Mouse (Mus musculus) embryonic stem cell, embryonic (primary cell): ENCODE results near the gene Cox4i2.

ENCODE experiments used
- CTCF ChIA-PET, 4 experiments: fragments of 300-600 bp in 2 of 4; fragments of 350-600 bp in 2 of 4; sonication (Branson Sonifier 250); formaldehyde crosslinking; loops; one replicate each; lab custom pipeline; 2022; ENCODE audit warnings: inconsistent platforms in 2 of 4; lab: Charles Lee
- POLR2A ChIA-PET, 4 experiments: fragments of 300-600 bp in 2 of 4; fragments of 350-600 bp in 2 of 4; sonication (Branson Sonifier 250); formaldehyde crosslinking; loops; one replicate each; lab custom pipeline; 2022; ENCODE audit warnings: antibody characterized with exemption in 4 of 4, inconsistent platforms in 1 of 4; lab: Charles Lee

Gene Cox4i2

GRCm38 (mm10) chr2:152726751-152727335, 27.1 kb upstream of the Cox4i2 start:
- POLR2A ChIA-PET = interaction anchor here (0.6 to 24.6 kb wide), 32 partner anchors 9 to 1717 kb away, joined by 3 to 728 read pairs (median 3); partner anchors contain the start of genes Id1 (in 2 of the 4), Mcts2 (in 2 of the 4) and Tpx2 (in 1 of the 4)
- CTCF ChIA-PET = interaction anchor here (0.6 to 1.7 kb wide), 18 partner anchors 12 to 289 kb away, joined by 3 to 8 read pairs (median 4); no protein-coding TSS in a partner anchor

- POLR2A ChIA-PET = interaction anchor here in 3 of 4 experiments (0.5 to 24.6 kb wide), 22 partner anchors 9 to 1718 kb away, joined by 3 to 728 read pairs (median 4); partner anchors contain the start of genes Mcts2 (in 3 of the 3) and Id1 (in 2 of the 3)
- CTCF ChIA-PET = interaction anchor here (0.5 to 1.7 kb wide), 6 partner anchors 21 to 204 kb away, joined by 3 to 8 read pairs (median 6); no protein-coding TSS in a partner anchor
Measured at GRCm38 (mm10) chr2:152727795-152728510, 26.0 kb upstream of the Cox4i2 start.

DNA sequence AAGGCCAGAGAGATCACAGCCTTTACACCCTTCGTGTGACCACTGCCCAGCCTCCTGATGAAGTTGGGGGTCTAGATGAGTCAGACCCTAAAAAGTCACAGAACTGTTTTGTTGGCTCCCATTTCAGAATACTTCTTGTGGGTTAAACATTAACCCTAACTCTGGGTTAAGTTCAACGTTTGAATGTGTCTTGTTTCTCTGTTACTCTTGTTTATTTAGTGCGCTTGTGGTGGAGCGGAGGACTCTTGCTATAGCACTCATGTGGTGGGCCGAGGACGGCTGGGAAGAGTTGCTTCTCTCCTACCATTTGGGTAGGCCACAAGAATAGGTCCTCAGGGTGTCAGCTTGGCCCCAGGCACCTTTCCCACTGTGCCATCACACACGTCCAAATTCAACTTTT, 25.4 kb upstream of the Cox4i2 start:
- ChIA-PET CTCF (interaction anchor here in 2 of 4 experiments (0.5 to 1.3 kb wide), 2 partner anchors 35 to 38 kb away, joined by 3 to 6 read pairs; no protein-coding TSS in a partner anchor), POLR2A (interaction anchor here in 3 of 4 experiments (0.5 to 24.6 kb wide), 15 partner anchors 8 to 102 kb away, joined by 3 to 728 read pairs (median 4); partner anchors contain the start of genes Id1 (in 2 of the 3) and Mcts2 (in 2 of the 3))

DNA sequence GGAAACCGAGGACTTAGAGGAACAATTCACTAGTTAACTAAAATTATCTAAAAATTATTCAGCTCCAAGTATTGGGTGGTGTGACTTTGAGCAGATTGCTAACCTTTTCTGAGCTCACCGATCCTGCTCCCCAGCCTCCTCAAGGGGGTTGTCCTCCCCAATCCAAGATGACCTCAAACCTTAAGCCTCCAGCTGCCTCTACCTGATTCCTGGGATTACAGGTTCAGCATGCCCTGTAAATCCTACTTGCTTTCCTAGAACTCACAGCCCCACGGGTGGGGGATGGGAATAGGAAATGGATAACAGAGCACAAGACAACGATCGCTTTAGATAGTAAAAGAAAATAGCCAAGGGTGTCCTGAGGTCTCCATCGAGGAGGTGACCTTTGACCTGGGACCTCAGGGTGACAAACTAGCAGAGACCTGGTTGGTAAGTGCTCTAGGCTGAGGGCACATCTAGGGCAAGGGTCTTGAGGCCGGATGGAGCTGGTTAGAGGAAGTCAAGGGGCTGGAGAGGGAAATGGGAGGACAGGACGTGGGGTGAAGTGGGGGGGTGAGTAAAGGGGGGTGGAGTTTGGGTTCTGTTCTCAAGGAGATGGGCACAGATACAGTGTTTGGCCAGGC, 24.8 kb upstream of the Cox4i2 start:
- ChIA-PET CTCF (interaction anchor here (0.7 to 1.6 kb wide), 5 partner anchors 13 to 36 kb away, joined by 3 to 17 read pairs (median 3); no protein-coding TSS in a partner anchor), POLR2A (interaction anchor here (0.6 to 24.6 kb wide), 20 partner anchors 8 to 122 kb away, joined by 3 to 728 read pairs (median 4); partner anchors contain the start of genes Id1 (in 2 of the 4), Cox4i2 (in 1 of the 4) and Tpx2 (in 1 of the 4))

DNA sequence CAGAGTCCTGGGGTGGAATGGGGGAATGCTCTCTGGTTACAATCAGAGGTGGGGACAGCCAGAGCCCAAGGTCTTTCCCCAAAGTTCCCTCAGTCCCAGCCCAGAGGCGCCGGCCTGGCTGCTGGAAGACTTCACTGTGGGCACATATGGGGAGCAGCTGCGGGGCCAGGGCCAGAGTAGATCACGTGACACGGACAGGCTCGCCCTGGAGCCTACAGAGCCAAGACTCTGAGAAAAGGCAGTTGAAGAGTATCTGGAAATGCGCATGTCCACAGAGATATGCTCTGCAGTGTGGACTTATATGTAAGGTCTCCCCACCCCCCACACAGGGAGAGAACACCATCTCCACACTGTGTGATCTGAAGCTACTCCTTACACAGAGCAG, 24.3 kb upstream of the Cox4i2 start:
- ChIA-PET CTCF (interaction anchor here (0.6 to 1.6 kb wide), 7 partner anchors 12 to 114 kb away, joined by 3 to 17 read pairs (median 3); no protein-coding TSS in a partner anchor), POLR2A (interaction anchor here in 3 of 4 experiments (0.6 to 24.6 kb wide), 24 partner anchors 7 to 1598 kb away, joined by 3 to 728 read pairs (median 4); partner anchors contain the start of genes Id1 (in 2 of the 3), Mcts2 (in 2 of the 3), Cox4i2 (in 1 of the 3) and Tpx2 (in 1 of the 3))

DNA sequence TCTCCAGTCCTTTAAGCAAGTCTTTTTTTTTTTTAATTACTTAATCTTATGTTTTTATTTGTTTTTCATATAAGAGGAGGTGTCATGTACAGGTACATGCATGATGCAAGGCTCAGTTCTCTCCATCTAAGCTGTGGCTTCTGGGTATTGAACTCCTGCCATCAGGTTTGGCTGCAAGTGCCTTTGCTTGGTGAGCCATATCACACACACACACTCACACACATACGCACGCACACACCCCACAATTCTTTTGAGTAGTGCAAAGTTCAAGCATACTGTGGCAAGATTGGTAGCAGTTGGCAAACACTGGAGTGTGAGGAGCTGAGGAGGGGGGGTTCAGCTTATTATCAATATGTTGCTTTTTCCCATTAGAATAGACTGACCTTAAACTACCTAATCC, 20.8 kb upstream of the Cox4i2 start:
- ChIA-PET CTCF (interaction anchor here in 1 of 4 experiments (0.7 kb wide), 2 partner anchors 22 to 30 kb away, joined by 4 read pairs; no protein-coding TSS in a partner anchor), POLR2A (interaction anchor here in 3 of 4 experiments (0.7 to 24.6 kb wide), 8 partner anchors 7 to 104 kb away, joined by 3 to 728 read pairs (median 125); partner anchors contain the start of gene Cox4i2 (in 1 of the 3))

GRCm38 (mm10) chr2:152734501-152734900, 19.5 kb upstream of the Cox4i2 start:
- ChIA-PET CTCF (interaction anchor here in 2 of 4 experiments (0.5 to 1.8 kb wide), 9 partner anchors 29 to 542 kb away, joined by 3 to 17 read pairs (median 3); no protein-coding TSS in a partner anchor), POLR2A (interaction anchor here (0.6 to 24.6 kb wide), 28 partner anchors 8 to 385 kb away, joined by 3 to 728 read pairs (median 4); partner anchors contain the start of genes Mcts2 (in 2 of the 4), Bcl2l1 (in 1 of the 4) and Cox4i2 (in 1 of the 4))

- POLR2A ChIA-PET = interaction anchor here (0.6 to 24.6 kb wide), 28 partner anchors 8 to 385 kb away, joined by 3 to 728 read pairs (median 7); partner anchors contain the start of genes Mcts2 (in 2 of the 4), Bcl2l1 (in 1 of the 4) and H13 (in 1 of the 4)
- CTCF ChIA-PET = interaction anchor here in 3 of 4 experiments (0.7 to 2.1 kb wide), 5 partner anchors 28 to 342 kb away, joined by 3 to 8 read pairs (median 4); no protein-coding TSS in a partner anchor
Measured at GRCm38 (mm10) chr2:152734984-152735383, 19.0 kb upstream of the Cox4i2 start.

DNA sequence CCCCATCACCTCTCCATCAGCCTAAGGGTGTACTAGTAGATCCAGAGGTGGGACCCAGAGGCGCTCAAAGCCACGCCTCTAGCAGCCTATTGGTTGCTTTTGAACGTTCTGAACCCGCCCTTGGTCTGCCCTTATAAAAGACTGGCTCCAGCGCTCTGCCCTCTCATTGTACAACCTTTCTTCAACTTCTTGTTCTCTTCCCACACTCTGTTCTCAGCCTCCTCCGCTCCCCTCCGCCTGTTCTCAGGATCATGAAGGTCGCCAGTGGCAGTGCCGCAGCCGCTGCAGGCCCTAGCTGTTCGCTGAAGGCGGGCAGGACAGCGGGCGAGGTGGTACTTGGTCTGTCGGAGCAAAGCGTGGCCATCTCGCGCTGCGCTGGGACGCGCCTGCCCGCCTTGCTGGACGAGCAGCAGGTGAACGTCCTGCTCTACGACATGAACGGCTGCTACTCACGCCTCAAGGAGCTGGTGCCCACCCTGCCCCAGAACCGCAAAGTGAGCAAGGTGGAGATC, 17.8 kb upstream of the Cox4i2 start, which contains the start of gene Id1:
Id1 (plus strand) TSS at position 162 of the 512 bp plus-strand sequence.
- POLR2A ChIA-PET = interaction anchor here (0.5 to 24.6 kb wide), 56 partner anchors 9 to 153 kb away, joined by 3 to 728 read pairs (median 4); partner anchors contain the start of genes Cox4i2 (in 2 of the 4), Mcts2 (in 2 of the 4), H13 (in 1 of the 4) and Tpx2 (in 1 of the 4)

DNA sequence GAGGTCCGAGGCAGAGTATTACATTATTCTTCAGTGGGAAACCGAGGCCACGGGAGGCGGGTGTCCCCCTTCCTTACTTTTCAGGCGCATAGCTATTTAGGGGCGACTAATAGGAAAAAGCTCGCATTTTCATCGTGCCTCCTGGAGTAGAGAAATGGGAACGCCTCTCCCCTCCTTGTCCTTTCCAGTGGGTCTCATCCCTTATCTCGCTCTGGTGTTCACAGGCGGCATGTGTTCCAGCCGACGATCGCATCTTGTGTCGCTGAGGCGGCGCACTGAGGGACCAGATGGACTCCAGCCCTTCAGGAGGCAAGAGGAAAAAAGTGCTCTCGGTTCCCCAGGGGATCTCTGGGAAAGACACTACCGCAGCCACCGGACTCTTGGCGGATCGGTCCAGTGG, 17.2 kb upstream of the Cox4i2 start:
- ChIA-PET POLR2A (interaction anchor here (0.5 to 24.6 kb wide), 52 partner anchors 10 to 875 kb away, joined by 3 to 728 read pairs (median 4); partner anchors contain the start of genes Cox4i2 (in 2 of the 4), Mcts2 (in 2 of the 4), H13 (in 1 of the 4) and Tpx2 (in 1 of the 4)), CTCF (interaction anchor here in 3 of 4 experiments (0.8 to 2.4 kb wide), 8 partner anchors 13 to 68 kb away, joined by 3 to 12 read pairs (median 4); partner anchors contain the start of gene H13 (in 1 of the 3))

More for the DNA sequence above, 17.8 kb upstream of the Cox4i2 start, which contains the start of gene Id1:
- CTCF ChIA-PET = interaction anchor here (0.5 to 2.4 kb wide), 9 partner anchors 12 to 68 kb away, joined by 3 to 12 read pairs (median 4); partner anchors contain the start of gene H13 (in 1 of the 4)

DNA sequence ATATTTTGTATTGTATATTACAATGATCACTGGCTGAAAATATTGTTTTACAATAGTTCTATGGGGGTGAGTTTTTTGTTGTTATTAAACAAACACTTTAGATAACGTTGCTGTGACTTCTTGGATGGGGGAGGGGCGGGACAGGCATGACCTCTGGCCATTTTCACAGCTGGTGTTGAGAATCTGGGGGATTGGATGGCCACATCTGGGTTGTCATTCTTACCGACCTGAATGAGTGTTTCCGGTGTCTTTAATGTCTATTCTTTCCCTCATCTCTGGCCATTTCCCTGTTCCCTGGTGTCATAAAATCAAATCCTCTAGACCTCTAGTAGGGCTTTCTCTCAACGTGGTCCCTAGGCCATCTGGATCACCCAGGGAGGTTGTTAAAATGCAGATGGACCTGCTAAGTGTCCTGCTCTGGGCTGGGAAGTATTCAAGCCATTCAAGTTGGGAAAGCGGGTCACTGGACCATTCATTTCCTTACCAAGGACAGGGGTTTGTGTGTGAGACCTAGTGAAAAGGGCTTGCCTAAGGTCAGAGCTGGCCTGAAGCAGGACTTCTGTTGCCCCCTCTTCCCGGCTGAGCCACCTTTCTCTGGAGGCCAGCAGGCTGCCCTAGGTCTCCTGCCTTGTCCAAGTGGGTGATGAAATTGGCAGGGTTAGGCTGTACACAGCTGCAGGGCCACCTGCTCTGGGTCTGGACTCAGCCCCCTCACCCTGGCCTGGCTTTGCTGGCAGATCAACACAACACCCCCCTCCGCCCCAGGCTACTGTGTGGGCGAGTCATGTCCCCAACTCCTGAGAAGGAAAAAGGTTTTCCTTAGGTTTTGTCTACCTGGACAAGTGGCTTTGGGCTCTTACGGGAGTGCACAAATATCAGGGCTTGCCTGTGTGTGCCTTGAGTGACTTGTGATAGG, 16.4 kb upstream of the Cox4i2 start:
- ChIA-PET CTCF (interaction anchor here in 3 of 4 experiments (0.7 to 2.4 kb wide), 9 partner anchors 29 to 69 kb away, joined by 3 to 12 read pairs (median 4); partner anchors contain the start of gene H13 (in 1 of the 3)), POLR2A (interaction anchor here (0.6 to 24.6 kb wide), 38 partner anchors 8 to 501 kb away, joined by 3 to 728 read pairs (median 5); partner anchors contain the start of genes Mcts2 (in 2 of the 4), Cox4i2 (in 1 of the 4) and H13 (in 1 of the 4))

DNA sequence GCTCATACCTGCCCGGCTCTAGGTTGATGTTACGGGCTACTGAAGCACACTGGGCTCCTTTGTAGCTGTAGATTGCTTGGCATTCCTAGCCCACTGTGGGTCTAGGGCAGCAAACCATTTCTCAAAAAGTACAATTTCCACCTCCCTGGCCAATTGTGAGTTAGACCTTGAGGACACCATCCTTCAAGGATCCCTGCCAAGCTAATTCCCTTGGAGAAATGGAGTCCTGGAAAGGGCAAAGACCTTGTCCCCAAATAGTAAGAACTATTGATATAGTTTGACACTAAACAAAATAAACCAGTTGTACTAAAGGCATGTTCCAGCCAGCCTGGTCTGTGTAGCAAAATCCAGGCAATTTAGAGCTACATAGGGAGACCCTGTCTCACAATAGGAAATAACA, 15.6 kb upstream of the Cox4i2 start:
- POLR2A ChIA-PET = interaction anchor here in 3 of 4 experiments (0.9 to 24.6 kb wide), 17 partner anchors 9 to 93 kb away, joined by 3 to 728 read pairs (median 10); partner anchors contain the start of genes Bcl2l1 (in 1 of the 3) and Mcts2 (in 1 of the 3)
- CTCF ChIA-PET = interaction anchor here in 3 of 4 experiments (0.5 to 2.4 kb wide), 5 partner anchors 27 to 67 kb away, joined by 3 to 12 read pairs (median 3); no protein-coding TSS in a partner anchor

- CTCF ChIA-PET = interaction anchor here (0.5 to 1.9 kb wide), 20 partner anchors 26 to 1830 kb away, joined by 3 to 14 read pairs (median 4); no protein-coding TSS in a partner anchor
- POLR2A ChIA-PET = interaction anchor here (0.6 to 24.6 kb wide), 35 partner anchors 11 to 1999 kb away, joined by 3 to 728 read pairs (median 4); partner anchors contain the start of genes H13 (in 2 of the 4), Bcl2l1 (in 1 of the 4), Cox4i2 (in 1 of the 4) and Mcts2 (in 1 of the 4)
Measured at GRCm38 (mm10) chr2:152739031-152739841, 14.7 kb upstream of the Cox4i2 start.

- POLR2A ChIA-PET = interaction anchor here (0.6 to 24.6 kb wide), 30 partner anchors 11 to 1999 kb away, joined by 3 to 728 read pairs (median 4); partner anchors contain the start of genes H13 (in 2 of the 4), Bcl2l1 (in 1 of the 4) and Cox4i2 (in 1 of the 4)
- CTCF ChIA-PET = interaction anchor here (0.6 to 1.9 kb wide), 8 partner anchors 28 to 807 kb away, joined by 3 to 14 read pairs (median 5); no protein-coding TSS in a partner anchor
Measured at GRCm38 (mm10) chr2:152739842-152740260, 14.1 kb upstream of the Cox4i2 start.
